Mouse (Mus musculus) forebrain, embryonic 10.5 days (tissue): Measurements from ENCODE around the gene Polrmt. TPM values are rescaled to one million over a fixed set of nuclear protein-coding genes. Genes with fewer than 3 reads are reported as not detected.

Experiments used
- DNase-seq: peaks from one replicate; pipeline ENCODE4 v3.0.0-alpha.2; 2017; ENCODE audit warnings: low spot score; ENCODE audit errors: extremely low spot score
- H3K27ac ChIP-seq: fragments of 300-500 bp; sonication (generic); 2 replicates; pipeline ENCODE4 v1.5.1; 2016; ENCODE audit warnings: mild to moderate bottlenecking
- H3K27me3 ChIP-seq: fragments of 300-500 bp; sonication (generic); 2 replicates; pipeline ENCODE4 v1.6.1; 2016; ENCODE audit warnings: mild to moderate bottlenecking; ENCODE audit not compliant: poor library complexity, severe bottlenecking
- H3K36me3 ChIP-seq: fragments of 300-500 bp; sonication (generic); replicated peaks from 2 replicates; pipeline ENCODE4 v1.6.1; 2016; ENCODE audit warnings: mild to moderate bottlenecking, moderate library complexity
- H3K4me1 ChIP-seq: fragments of 300-500 bp; sonication (generic); 2 replicates; pipeline ENCODE4 v1.6.1; 2016
- H3K4me3 ChIP-seq: fragments of 300-500 bp; sonication (generic); 2 replicates; pipeline ENCODE4 v1.5.1; 2016; ENCODE audit warnings: mild to moderate bottlenecking, moderate library complexity
- H3K9me3 ChIP-seq: fragments of 300-500 bp; sonication (generic); 2 replicates; pipeline ENCODE4 v1.6.1; 2016; ENCODE audit warnings: mild to moderate bottlenecking, moderate library complexity
- WGBS: fragments of 180-500 bp; shearing (Covaris S2); methylation state at CpG from one replicate; pipeline ENCODE4 v1.1.7; 2016; 5-methylcytosine and 5-hydroxymethylcytosine counted together
- polyA plus RNA-seq: library from polyadenylated mRNA; unstranded; fragments of >200 nt; fragmentation: Nextera tagmentation; extraction: Ambion mirVana; gene quantifications from 2 replicates; pipeline ENCODE4 v1.2.1, GENCODE M21; 2016

Polrmt gene
- polyA plus RNA-seq, 1 experiment from 2014 or later: 52.9 TPM

DNA sequence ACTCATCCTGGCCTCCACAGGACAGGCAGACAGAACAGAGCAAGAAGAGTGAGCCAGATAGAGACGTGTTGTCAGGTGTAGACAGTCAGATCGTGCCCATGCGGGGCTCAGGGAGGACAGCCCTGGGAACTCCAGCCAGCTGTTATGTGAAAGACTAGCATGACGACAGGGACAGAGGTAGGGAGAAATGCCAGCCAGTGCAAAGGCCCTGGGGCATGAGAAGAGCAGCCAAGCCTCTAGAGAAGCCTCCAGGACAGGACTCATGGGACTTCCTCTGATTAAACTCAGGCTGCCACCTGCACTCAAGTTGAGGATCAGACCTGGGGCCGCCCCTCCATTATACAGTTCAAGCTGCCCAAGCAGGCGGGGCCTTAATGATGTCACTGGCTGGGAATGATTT is 2.1 kb upstream of the Polrmt start:
- peaks cover 11% of the 10 kb centered on the region for H3K36me3 ChIP-seq
- H3K9me3 ChIP-seq: no peaks in the 10 kb centered on the region
- peaks cover 20% of the 10 kb centered on the region for H3K4me1 ChIP-seq
- DNase-seq: no peak
- no peak overlapping the region for H3K4me3 ChIP-seq
- WGBS: 84% methylated on average over 6 of the region's 6 CpGs
- H3K27ac ChIP-seq: no peak overlapping the region
- H3K27me3 ChIP-seq: no peaks in the 10 kb centered on the region

- peaks cover 20% of the 10 kb centered on the region for H3K4me1 ChIP-seq
- no peaks in the 10 kb centered on the region for H3K27me3 ChIP-seq
- peak overlapping the region; percentile 70 for H3K4me3 ChIP-seq
- peaks cover 27% of the 10 kb centered on the region for H3K36me3 ChIP-seq
- 24% methylated on average over 6 of the region's 6 CpGs for WGBS
- H3K9me3 ChIP-seq: no peaks in the 10 kb centered on the region
- peak overlapping the region; percentile 74 for H3K27ac ChIP-seq
- DNase-seq: no peak
Observed at GRCm38 (mm10) chr10:79746774-79747151, 382 bp upstream of the Polrmt start.

DNA sequence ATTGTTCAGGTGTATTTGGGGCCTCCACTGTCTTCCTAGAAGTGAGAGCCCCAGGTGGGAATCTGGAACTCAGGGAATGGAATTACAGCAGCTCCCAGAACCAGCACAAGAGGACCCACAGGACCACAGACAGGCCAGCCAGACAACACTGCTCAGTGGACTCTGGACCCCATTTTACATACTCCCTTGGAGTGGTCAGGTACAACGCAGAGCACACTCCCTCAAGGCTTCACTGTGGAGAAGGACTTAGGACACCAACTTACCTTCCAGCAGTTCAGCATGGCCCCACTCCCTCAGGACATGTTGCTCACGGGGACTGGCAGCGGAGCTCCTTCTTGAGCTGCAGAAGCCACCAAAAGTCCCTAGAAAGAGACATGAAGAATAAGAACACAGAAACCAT is 970 bp downstream of the Polrmt start:
- DNase-seq: no peak
- Histone ChIP-seq H3K27ac (no peak overlapping the region), H3K36me3 (peaks cover 41% of the 10 kb centered on the region), H3K27me3 (no peaks in the 10 kb centered on the region), H3K4me3 (peak overlapping the region; percentile 70), H3K9me3 (peaks cover 6% of the 10 kb centered on the region; the same call in 1 of the 2 replicates), H3K4me1 (peaks cover 20% of the 10 kb centered on the region)
- 93% methylated on average over 3 of the region's 3 CpGs for WGBS

DNA sequence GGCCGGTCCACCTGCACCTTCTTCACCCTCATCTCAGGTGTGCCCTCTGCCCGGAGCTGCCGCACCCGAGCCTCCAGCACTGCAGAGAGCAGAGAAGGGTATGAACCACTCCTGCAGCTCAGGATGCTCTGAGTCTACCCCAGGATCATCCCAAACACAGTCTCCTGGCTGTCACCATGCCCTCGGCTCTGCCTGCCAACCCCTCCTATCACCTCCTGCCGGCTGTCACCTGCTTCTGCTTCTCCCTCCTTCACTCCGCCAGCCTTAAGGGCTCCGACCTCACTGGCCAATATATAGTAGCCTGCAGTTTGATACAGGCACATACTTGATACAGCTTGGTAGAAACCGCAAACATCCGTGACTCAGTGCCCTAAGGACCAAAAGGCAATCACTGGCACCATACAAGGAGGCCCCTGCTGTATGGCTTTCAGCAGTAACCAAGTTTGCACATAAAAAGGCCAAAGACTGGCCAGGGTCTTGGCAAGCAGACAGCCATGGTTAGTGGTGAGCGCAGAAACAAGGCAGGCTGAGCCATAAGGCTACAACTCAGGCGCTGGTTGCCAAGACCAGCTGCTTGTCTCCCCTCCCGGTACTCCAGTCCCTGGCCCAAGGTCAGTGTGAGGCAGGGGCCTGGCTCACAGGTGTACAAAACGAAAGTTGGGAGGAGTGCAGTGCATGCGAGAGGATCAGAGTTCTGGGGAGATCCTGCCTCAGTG is 2.6 kb downstream of the Polrmt start:
- peaks cover 20% of the 10 kb centered on the region for H3K4me1 ChIP-seq
- no peak overlapping the region for H3K4me3 ChIP-seq
- no peak for DNase-seq
- H3K27me3 ChIP-seq: no peaks in the 10 kb centered on the region
- WGBS: 94% methylated on average over 15 of the region's 15 CpGs
- H3K9me3 ChIP-seq: peaks cover 22% of the 10 kb centered on the region
- no peak overlapping the region for H3K27ac ChIP-seq
- peaks cover 57% of the 10 kb centered on the region for H3K36me3 ChIP-seq

GRCm38 (mm10) chr10:79743161-79743560 is 3.2 kb downstream of the Polrmt start:
- H3K27ac ChIP-seq: no peak overlapping the region
- 91% methylated on average over 11 of the region's 11 CpGs for WGBS
- peaks cover 20% of the 10 kb centered on the region for H3K4me1 ChIP-seq
- peaks cover 63% of the 10 kb centered on the region for H3K36me3 ChIP-seq
- DNase-seq: no peak
- no peaks in the 10 kb centered on the region for H3K27me3 ChIP-seq
- H3K4me3 ChIP-seq: no peak overlapping the region
- H3K9me3 ChIP-seq: peaks cover 29% of the 10 kb centered on the region

DNA sequence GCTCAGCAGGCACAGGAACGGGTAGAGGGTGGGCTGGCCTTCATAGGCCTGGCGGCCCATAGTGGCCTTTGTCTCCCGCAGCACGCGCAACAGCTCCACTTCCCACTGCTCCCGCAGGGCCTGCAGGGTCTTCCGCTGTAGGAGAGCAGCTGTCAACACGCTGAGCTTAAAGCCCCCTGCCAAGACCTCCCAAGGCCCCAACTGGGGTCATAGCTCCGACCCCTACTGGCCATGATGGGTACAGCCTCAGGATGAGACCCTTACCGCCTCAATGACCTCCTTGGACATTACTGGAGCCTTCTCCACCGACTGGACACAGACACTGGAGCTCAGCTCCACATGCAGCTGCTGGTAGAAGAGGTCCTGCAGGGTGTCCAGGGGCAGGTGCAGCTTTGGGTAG is 5.5 kb downstream of the Polrmt start:
- Histone ChIP-seq H3K27ac (no peak overlapping the region), H3K4me3 (no peak overlapping the region), H3K9me3 (peaks cover 37% of the 10 kb centered on the region), H3K4me1 (peaks cover 8% of the 10 kb centered on the region), H3K27me3 (peaks cover 14% of the 10 kb centered on the region), H3K36me3 (peaks cover 86% of the 10 kb centered on the region)
- DNase-seq: no peak
- 64% methylated on average over 11 of the region's 11 CpGs for WGBS

DNA sequence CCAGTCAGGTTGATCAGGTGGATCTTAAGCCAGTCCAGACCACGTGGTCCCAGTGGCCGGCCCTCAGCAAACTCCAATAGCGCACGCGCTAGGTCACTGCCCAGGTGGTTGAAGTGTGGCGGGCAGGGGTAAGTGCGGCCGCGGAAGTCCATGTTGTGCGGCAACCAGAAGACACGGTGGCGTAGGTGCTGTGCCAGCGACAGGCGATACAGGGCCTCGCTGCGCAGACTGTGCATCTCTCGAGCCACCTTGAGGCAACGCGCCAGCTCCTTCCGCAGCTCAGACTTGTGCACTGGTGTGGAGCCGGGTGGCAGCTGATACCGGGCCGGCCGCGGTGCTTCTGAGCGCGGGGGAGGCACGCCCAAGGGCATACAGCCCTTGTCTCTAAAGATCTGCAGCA is 7.1 kb downstream of the Polrmt start:
- WGBS: 95% methylated on average over 28 of the region's 28 CpGs
- Histone ChIP-seq H3K9me3 (peaks cover 45% of the 10 kb centered on the region), H3K36me3 (peaks cover 99% of the 10 kb centered on the region), H3K4me3 (no peak overlapping the region), H3K4me1 (peaks cover 11% of the 10 kb centered on the region), H3K27ac (no peak overlapping the region), H3K27me3 (peaks cover 31% of the 10 kb centered on the region)
- DNase-seq: no peak

GRCm38 (mm10) chr10:79738259-79738658 is 8.1 kb downstream of the Polrmt start:
- Histone ChIP-seq H3K9me3 (peaks cover 45% of the 10 kb centered on the region), H3K27me3 (peaks cover 35% of the 10 kb centered on the region), H3K4me1 (peaks cover 11% of the 10 kb centered on the region), H3K36me3 (peaks cover 97% of the 10 kb centered on the region), H3K4me3 (no peak overlapping the region), H3K27ac (no peak overlapping the region)
- WGBS: 83% methylated on average over 10 of the region's 10 CpGs
- no peak for DNase-seq

- 90% methylated on average over 14 of the region's 14 CpGs for WGBS
- no peak overlapping the region for H3K27ac ChIP-seq
- no peak for DNase-seq
- peaks cover 35% of the 10 kb centered on the region for H3K27me3 ChIP-seq
- H3K4me3 ChIP-seq: no peak overlapping the region
- peaks cover 11% of the 10 kb centered on the region for H3K4me1 ChIP-seq
- H3K36me3 ChIP-seq: peaks cover 95% of the 10 kb centered on the region
- H3K9me3 ChIP-seq: peaks cover 45% of the 10 kb centered on the region
Observed at GRCm38 (mm10) chr10:79736706-79737105, 9.7 kb downstream of the Polrmt start.

- Histone ChIP-seq H3K27ac (0 out of 2 replicates have a peak overlapping the region, but pooled peaks have one; percentile 3), H3K9me3 (peaks cover 38% of the 10 kb centered on the region), H3K4me3 (peak overlapping the region; percentile 29), H3K4me1 (peaks cover 11% of the 10 kb centered on the region), H3K27me3 (peaks cover 35% of the 10 kb centered on the region), H3K36me3 (peaks cover 84% of the 10 kb centered on the region)
- no peak for DNase-seq
- 32% methylated on average over 48 of the region's 52 CpGs for WGBS
Observed at GRCm38 (mm10) chr10:79735361-79735760, 11.0 kb downstream of the Polrmt start.

DNA sequence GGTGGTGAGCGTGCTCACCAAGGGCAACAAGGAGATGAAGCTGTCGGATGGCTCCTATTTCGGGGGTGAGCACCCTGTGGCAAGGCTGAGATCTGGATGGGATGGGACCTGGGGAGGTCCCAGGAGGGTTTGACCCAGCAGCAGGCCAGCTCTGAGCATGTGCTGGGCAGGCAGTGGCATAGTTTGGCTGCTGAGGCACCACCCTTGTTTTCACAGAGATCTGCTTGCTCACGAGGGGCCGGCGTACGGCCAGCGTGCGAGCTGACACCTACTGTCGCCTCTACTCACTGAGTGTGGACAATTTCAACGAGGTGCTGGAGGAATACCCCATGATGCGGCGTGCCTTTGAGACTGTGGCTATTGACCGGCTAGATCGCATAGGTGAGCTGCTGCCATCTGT is 12.5 kb downstream of the Polrmt start:
- no peak overlapping the region for H3K27ac ChIP-seq
- H3K27me3 ChIP-seq: peaks cover 35% of the 10 kb centered on the region
- H3K36me3 ChIP-seq: peaks cover 69% of the 10 kb centered on the region
- H3K4me1 ChIP-seq: peaks cover 11% of the 10 kb centered on the region
- no peak for DNase-seq
- H3K4me3 ChIP-seq: no peak overlapping the region
- H3K9me3 ChIP-seq: peaks cover 23% of the 10 kb centered on the region
- 95% methylated on average over 15 of the region's 15 CpGs for WGBS

DNA sequence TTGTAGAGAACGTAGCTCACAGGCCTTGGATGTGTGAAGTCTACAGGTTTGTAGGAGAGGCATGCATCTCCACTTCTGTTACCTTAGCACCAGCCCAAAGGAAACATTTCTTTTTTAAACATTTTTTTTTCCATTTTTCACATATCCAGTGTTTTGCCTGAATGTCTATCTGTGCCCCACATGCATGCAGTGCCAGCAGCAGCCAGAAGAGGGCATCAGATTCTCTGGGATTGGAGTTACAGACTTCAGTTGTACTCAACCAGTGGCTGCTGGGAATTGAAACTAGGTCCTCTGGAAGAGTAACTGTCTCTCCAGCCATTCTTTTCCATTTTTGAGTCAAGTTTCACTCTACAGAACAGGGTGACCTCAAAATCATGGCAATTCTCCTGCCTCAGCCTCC is 13.9 kb downstream of the Polrmt start:
- Histone ChIP-seq H3K27ac (no peak overlapping the region), H3K27me3 (peaks cover 35% of the 10 kb centered on the region), H3K4me3 (no peak overlapping the region), H3K9me3 (peaks cover 13% of the 10 kb centered on the region; the same call in 1 of the 2 replicates), H3K36me3 (peaks cover 55% of the 10 kb centered on the region), H3K4me1 (peaks cover 16% of the 10 kb centered on the region)
- WGBS: 97% methylated on average over 1 of the region's 1 CpGs
- no peak for DNase-seq

- 87% methylated on average over 13 of the region's 13 CpGs for WGBS
- DNase-seq: no peak
- Histone ChIP-seq H3K27ac (no peak overlapping the region), H3K36me3 (peaks cover 25% of the 10 kb centered on the region), H3K27me3 (peaks cover 6% of the 10 kb centered on the region), H3K4me1 (peaks cover 8% of the 10 kb centered on the region; the same call in 1 of the 2 replicates), H3K4me3 (no peak overlapping the region), H3K9me3 (no peaks in the 10 kb centered on the region; the same call in 1 of the 2 replicates)
Observed at GRCm38 (mm10) chr10:79729357-79729965, 16.9 kb downstream of the Polrmt start.
